Mouse (Mus musculus) embryonic facial prominence, embryonic 14.5 days (tissue): ENCODE measurements at regions not wholly inside any gene's neighbourhood (a gene's known extent, or its start where the extent isn't known, plus 50 kb on each side); places are given as distances from the start of the nearest gene placed in this dataset.

Source experiments
- ATAC-seq: fragments of 200-750 bp; cut with Nextera tagmentation; 2 replicates; pipeline ENCODE4 v1.8.0; 2017; ENCODE audit warnings: low read depth, moderate number of reproducible peaks, moderate TSS enrichment
- DNase-seq: peaks from one replicate; pipeline ENCODE4 v3.0.0-alpha.2; 2015; ENCODE audit warnings: low spot score
- H3K27ac ChIP-seq: fragments of 300-500 bp; sonication (generic); replicated peaks from 2 replicates; pipeline ENCODE4 v1.5.1; 2014; ENCODE audit warnings: low read depth, mild to moderate bottlenecking, low read length, moderate library complexity
- H3K27me3 ChIP-seq: fragments of 300-500 bp; sonication (generic); replicated peaks from 2 replicates; pipeline ENCODE4 v1.6.1; 2014; ENCODE audit warnings: low read length; ENCODE audit not compliant: control insufficient read depth, insufficient read depth
- H3K36me3 ChIP-seq: fragments of 300-500 bp; sonication (generic); 2 replicates; pipeline ENCODE4 v1.6.1; 2014; ENCODE audit warnings: low read length, mixed read lengths; ENCODE audit not compliant: control insufficient read depth, insufficient read depth
- H3K4me1 ChIP-seq: fragments of 300-500 bp; sonication (generic); 2 replicates; pipeline ENCODE4 v1.6.1; 2014; ENCODE audit warnings: antibody characterized with exemption, low read length; ENCODE audit not compliant: control insufficient read depth, insufficient read depth
- H3K4me2 ChIP-seq: fragments of 300-500 bp; sonication (generic); 2 replicates; pipeline ENCODE4 v1.6.1; 2014; ENCODE audit warnings: low read depth, mild to moderate bottlenecking, low read length, moderate library complexity, mixed read lengths
- H3K4me3 ChIP-seq: fragments of 300-500 bp; sonication (generic); 2 replicates; pipeline ENCODE4 v1.5.1; 2014; ENCODE audit warnings: low read depth, mild to moderate bottlenecking, low read length
- H3K9ac ChIP-seq: fragments of 300-500 bp; sonication (generic); 2 replicates; pipeline ENCODE4 v1.6.1; 2014; ENCODE audit warnings: low read depth, mild to moderate bottlenecking, low read length, moderate library complexity, mixed read lengths
- H3K9me3 ChIP-seq: fragments of 300-500 bp; sonication (generic); 2 replicates; pipeline ENCODE4 v1.6.1; 2016; ENCODE audit warnings: low read length; ENCODE audit not compliant: control insufficient read depth
- WGBS: fragments of 180-500 bp; shearing (Covaris S2); extraction: QIAGEN DNeasy Blood & Tissue Kit; methylation state at CpG from one replicate; pipeline ENCODE4 v1.1.7; 2014; 5-methylcytosine and 5-hydroxymethylcytosine counted together

- WGBS = 95% methylated on average over 4 of the region's 4 CpGs
- DNase-seq (no peak), ATAC-seq (no peak)
- Histone ChIP-seq H3K27me3 (no peaks in the 10 kb centered on the region), H3K4me3 (no peak overlapping the region), H3K36me3 (no peaks in the 10 kb centered on the region), H3K27ac (no peak overlapping the region), H3K4me1 (no peaks in the 10 kb centered on the region), H3K9ac (no peak overlapping the region), H3K4me2 (no peak overlapping the region), H3K9me3 (no peaks in the 10 kb centered on the region)
Observed at GRCm38 (mm10) chr6:141197501-141197900, 51.6 kb upstream of the Pde3a start.
